Mouse (Mus musculus): ENCODE data around the gene Slc25a51.

The Slc25a51 gene

GRCm38 (mm10) chr4:45408427-45409132 is at the start of gene Slc25a51:
Gene Slc25a51, minus strand, starts transcription at chr4:45408766.
- DNase-seq (ENCODE audit: extremely low read depth, low read depth, low spot score), result peak; percentile 68

GRCm38 (mm10) chr4:45457543-45457942 is 49.0 kb upstream of the Slc25a51 start:
- DNase-seq (ENCODE audit: extremely low read depth, low read depth, low spot score), result no peak

GRCm38 (mm10) chr4:45455001-45455400 is 46.4 kb upstream of the Slc25a51 start:
- no peak for DNase-seq (ENCODE audit: extremely low read depth, low read depth, low spot score)

- no peak for DNase-seq (ENCODE audit: extremely low read depth, low read depth, low spot score)
Observed at GRCm38 (mm10) chr4:45453271-45453851, 44.8 kb upstream of the Slc25a51 start.

GRCm38 (mm10) chr4:45452569-45453111 is 44.1 kb upstream of the Slc25a51 start:
- DNase-seq (ENCODE audit: extremely low read depth, low read depth, low spot score), result no peak

- no peak for DNase-seq (ENCODE audit: extremely low read depth, low read depth, low spot score)
Observed at GRCm38 (mm10) chr4:45449012-45449411, 40.4 kb upstream of the Slc25a51 start.

GRCm38 (mm10) chr4:45448481-45448880 is 39.9 kb upstream of the Slc25a51 start:
- no peak for DNase-seq (ENCODE audit: extremely low read depth, low read depth, low spot score)

GRCm38 (mm10) chr4:45447196-45447595 is 38.6 kb upstream of the Slc25a51 start:
- no peak for DNase-seq (ENCODE audit: extremely low read depth, low read depth, low spot score)

GRCm38 (mm10) chr4:45445235-45445634 is 36.7 kb upstream of the Slc25a51 start:
- no peak for DNase-seq (ENCODE audit: extremely low read depth, low read depth, low spot score)

- DNase-seq (ENCODE audit: extremely low read depth, low read depth, low spot score), result no peak
Observed at GRCm38 (mm10) chr4:45444813-45445212, 36.2 kb upstream of the Slc25a51 start.

GRCm38 (mm10) chr4:45443652-45444051 is 35.1 kb upstream of the Slc25a51 start:
- DNase-seq (ENCODE audit: extremely low read depth, low read depth, low spot score), result no peak

- no peak for DNase-seq (ENCODE audit: extremely low read depth, low read depth, low spot score)
Observed at GRCm38 (mm10) chr4:45442237-45442636, 33.7 kb upstream of the Slc25a51 start.

GRCm38 (mm10) chr4:45441778-45442177 is 33.2 kb upstream of the Slc25a51 start:
- no peak for DNase-seq (ENCODE audit: extremely low read depth, low read depth, low spot score)

- DNase-seq (ENCODE audit: extremely low read depth, low read depth, low spot score), result no peak
Observed at GRCm38 (mm10) chr4:45439281-45439680, 30.7 kb upstream of the Slc25a51 start.

GRCm38 (mm10) chr4:45437010-45437409 is 28.4 kb upstream of the Slc25a51 start:
- DNase-seq (ENCODE audit: extremely low read depth, low read depth, low spot score), result no peak

GRCm38 (mm10) chr4:45436383-45436913 is 27.9 kb upstream of the Slc25a51 start:
- no peak for DNase-seq (ENCODE audit: extremely low read depth, low read depth, low spot score)

GRCm38 (mm10) chr4:45435899-45436298 is 27.3 kb upstream of the Slc25a51 start:
- DNase-seq (ENCODE audit: extremely low read depth, low read depth, low spot score), result no peak

GRCm38 (mm10) chr4:45434681-45435080 is 26.1 kb upstream of the Slc25a51 start:
- DNase-seq (ENCODE audit: extremely low read depth, low read depth, low spot score), result no peak

- no peak for DNase-seq (ENCODE audit: extremely low read depth, low read depth, low spot score)
Observed at GRCm38 (mm10) chr4:45434071-45434470, 25.5 kb upstream of the Slc25a51 start.

- DNase-seq (ENCODE audit: extremely low read depth, low read depth, low spot score), result no peak
Observed at GRCm38 (mm10) chr4:45431806-45432205, 23.2 kb upstream of the Slc25a51 start.

- DNase-seq (ENCODE audit: extremely low read depth, low read depth, low spot score), result no peak
Observed at GRCm38 (mm10) chr4:45431316-45431715, 22.8 kb upstream of the Slc25a51 start.

- DNase-seq (ENCODE audit: extremely low read depth, low read depth, low spot score), result peak; percentile 78
Observed at GRCm38 (mm10) chr4:45429451-45429850, 20.9 kb upstream of the Slc25a51 start.
